Mouse (Mus musculus) kidney, postnatal 25 days (tissue): ENCODE measurements around the gene Rbm15.
"Not testable (repeated sequence)": the region's sequence is repeated elsewhere in the genome, so short reads cannot be mapped to it uniquely, and the experiment has no call there.

Experiments used
- DNase-seq, 2 experiments: peaks; one replicate each; pipeline ENCODE4 v3.0.0; 2021; ENCODE audit warnings: mixed read lengths in 2 of 2

The Rbm15 gene

DNA sequence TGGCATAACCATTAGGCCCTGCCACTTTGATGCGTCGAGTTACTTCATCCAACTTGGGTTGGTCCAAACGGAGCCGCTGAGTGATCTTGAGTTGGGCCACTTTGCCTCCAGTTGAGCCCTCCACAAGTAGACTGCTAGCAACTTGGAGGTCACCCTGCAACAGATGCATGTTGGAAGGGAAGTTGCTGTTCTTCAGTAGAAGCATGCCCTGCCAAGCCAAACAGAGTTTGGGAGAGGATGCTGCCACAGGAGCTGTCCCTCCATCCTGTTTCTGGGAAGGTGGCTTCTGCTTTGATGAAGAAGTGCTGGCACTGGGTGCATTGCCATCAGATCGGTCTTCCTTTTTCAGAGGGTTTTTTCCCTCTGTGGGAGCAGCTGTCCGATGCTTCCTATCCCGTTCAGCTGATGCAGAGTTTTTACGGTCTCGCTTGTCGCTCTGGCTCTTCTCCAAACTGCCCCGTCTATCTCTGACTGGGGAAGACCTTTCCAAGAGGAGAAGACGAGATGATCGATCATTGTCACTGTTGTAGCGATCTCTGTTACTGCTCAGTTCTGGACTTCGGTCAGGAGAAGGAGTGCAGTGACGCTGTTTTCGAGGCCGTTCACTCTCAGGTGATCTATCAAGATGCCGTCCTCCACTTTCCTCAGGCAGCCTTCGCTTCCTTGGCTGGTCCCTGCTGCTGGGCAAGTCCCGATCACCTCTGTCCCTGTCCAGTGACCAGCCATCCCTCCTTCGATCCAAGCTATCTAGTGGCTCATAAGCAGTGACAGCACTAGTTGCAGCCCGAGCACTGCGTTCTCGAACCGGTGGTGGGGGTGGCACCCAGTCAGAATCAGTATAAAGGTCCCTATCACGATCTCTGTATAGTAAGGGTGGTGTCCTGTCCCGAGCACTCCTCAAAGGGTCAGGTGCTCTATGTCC is 2.7 kb downstream of the Rbm15 start:
- peak; percentile 34 to 39 for DNase-seq

DNA sequence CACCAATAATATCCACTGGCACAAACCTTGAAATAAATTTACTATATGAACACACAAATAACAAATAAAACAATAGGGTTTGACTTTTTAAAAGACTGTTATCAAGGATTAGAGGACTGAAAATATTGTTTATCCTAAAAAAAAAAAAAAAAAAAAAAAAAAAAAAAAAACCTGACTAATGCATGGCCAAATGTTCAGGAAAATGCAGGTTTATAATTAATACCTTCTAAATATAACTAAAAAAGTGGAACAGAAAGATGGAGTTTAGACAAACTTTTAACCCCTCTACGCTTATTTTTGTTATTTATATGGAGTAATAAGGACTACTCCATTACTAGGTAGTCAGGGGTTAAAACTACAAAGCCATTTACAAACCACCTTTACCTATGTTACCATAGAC is 7.0 kb downstream of the Rbm15 start:
- DNase-seq: no peak

DNA sequence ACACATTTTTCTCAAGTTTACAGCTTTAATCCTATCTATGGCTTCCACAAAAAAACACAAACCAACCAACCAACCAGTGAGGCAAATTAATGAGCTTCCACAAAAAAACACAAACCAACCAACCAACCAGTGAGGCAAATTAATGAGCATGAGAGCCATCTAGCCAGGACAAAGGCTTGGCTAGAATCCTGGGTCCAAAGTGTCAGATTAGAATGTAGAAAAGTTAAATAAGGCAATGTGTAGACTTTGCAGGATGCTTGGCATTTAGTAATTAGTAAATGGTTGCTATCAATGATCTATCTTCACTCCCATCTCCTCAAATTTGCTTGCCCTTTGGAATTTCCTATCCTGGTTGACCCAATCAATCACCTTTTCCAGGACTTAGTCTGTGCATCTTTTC is 11.7 kb downstream of the Rbm15 start:
- DNase-seq: peak in 1 of 2 experiments; percentile 25

DNA sequence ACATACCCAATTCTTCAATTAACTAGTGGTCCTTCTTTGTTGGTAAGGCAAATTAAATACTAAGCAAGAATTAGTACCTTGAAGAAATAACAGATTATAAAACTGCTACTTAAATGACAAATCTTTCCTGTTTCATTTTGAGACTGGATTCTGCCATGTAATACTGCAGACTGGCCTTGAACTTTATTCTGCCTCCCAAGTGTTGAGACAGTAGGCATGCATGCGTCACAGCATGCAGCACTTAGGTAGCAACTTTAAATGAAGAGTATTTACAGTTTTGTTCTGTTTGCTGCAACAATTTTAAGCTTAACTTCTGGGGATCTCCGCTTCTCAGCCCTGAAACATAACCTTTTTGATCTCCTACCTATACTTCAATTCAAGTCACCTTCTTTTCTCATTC is 12.3 kb downstream of the Rbm15 start:
- DNase-seq: no peak

DNA sequence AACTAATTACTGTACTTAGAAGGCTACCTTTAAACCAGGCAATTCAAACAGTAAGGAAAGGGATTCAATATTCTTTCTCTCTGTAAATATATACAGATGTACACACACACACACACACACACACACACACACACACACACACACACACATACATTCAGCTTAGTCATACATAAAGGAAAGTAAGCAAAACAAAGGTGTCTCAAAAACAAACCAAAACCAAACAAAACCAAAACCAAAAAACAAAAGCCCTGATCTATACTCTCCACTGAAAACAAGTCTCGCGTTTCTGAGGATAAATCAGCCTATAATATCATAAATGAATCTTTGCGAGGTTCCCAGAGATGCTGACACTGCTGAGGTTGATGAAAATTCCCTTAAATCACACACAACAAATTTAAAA is 16.1 kb downstream of the Rbm15 start:
- DNase-seq: no peak

DNA sequence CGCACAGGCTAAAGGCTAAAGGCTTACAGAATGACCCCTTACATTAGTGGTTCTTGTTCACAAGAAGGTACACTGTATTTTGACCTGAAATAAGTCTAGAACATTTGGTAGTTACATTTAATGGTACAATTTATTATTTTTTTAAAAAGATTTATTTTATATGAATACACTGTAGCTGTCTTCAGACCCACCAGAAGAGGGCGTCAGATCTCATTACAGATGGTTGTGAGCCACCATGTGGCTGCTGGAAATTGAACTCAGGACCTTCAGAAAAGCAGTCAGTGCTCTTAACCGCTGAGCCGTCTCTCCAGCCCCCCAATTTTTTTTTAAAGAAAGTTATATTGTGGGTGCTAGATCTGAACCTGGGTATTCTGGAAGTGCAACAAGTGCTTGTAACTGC is 36.6 kb downstream of the Rbm15 start:
- DNase-seq: not testable (repeated sequence)

DNA sequence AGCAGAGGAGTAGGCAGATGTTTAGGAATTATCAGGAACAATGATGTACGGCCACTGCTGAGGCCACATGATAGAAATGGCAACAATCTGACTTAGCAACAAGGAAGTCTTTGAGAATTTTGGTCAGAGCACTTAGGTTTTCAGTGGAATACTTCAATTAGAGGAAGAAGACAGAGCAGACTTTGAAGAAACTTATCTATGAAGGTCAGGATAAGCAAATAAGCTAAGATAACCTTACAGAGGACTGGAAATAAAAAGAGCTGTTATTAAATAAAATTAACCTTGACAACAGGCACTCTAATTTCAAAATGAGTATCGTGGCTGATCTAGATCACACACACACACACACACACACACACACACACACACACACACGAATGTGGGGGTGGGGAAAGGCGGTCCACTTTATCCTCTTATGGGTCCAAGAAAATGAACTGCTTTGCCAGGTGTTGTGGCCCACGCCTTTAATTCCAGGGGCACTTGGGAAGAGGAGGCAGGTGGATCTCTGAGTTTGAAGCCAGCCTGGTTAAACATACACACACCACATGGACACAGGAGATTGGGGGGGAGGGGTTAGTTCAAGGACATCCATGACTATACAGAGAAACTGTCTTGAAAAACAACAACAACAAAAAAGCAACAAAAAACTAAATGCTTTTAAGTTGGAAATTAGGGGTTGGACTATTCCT is 37.7 kb downstream of the Rbm15 start:
- DNase-seq: no peak

DNA sequence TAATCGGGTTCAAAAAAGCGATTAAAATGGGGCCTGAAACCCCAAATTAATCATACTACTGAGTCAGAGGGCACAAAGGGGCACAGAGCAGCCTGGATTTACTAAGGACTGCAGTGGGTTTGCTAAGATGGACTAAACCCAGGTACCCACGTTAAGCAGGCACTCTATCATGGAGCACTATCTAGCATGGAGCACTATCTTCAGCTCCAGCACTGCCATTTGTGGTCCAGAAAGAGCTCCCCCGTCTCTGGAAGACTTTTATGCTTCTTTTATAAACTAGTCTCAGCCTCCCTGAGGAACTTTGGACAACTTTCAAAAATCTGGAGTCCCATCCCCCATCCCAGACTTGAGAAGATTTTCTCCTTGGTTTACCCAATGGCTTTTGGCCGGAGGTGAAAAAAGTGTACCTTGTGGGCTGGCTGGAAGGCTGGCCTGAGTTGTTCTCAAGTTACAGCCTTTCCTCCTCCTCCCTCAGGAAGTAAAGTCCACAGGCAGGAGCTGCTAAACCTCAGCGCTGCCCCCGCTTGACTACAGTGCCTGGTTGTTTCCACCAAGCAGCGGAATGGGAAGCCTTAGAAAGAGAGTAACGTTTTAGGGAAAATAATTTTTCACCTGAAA is 42.6 kb downstream of the Rbm15 start, which contains the start of gene Slc16a4:
Gene Slc16a4 (plus strand): TSS at position 467 of the 618 bp plus-strand sequence.
- DNase-seq: peak; percentile 89 to 92

DNA sequence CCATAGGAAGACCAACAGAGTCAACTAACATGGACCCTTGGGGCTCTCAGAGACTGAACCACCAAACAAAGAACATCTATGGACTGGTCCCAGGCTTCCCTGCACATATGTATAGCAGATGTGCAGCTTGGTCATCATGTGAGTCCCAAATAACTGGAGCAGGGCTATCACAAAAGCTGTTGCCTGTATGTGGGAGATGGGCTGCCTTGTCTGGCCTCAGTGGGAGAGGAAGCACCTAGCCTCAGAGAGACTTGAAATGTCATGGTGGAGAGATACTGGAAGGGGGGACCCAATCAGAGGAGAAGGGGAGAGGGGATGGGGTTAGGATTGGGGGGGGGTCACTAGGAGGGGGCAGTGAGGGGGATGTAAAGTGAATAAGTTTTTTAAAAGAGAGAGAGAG is 46.1 kb downstream of the Rbm15 start:
- DNase-seq: no peak

DNA sequence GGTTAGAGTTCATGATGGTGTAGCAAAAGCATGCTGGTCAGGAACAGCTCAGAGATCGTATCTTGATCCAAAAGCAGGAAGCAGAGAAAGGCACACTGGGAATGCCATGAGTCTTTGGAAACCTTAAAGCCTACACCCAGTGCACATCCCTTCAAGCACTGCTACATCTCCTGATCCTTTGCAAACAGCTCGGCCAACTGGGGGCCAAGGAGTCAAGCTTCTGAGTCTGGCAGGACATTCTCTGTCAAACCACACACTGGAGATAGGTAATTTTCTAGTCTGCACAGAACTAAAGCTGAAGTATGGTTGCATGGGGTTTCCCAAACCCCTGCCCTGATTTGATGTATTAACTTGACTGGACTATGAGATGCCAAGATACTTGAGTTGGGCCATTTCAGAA is 47.4 kb downstream of the Rbm15 start:
- no peak for DNase-seq

DNA sequence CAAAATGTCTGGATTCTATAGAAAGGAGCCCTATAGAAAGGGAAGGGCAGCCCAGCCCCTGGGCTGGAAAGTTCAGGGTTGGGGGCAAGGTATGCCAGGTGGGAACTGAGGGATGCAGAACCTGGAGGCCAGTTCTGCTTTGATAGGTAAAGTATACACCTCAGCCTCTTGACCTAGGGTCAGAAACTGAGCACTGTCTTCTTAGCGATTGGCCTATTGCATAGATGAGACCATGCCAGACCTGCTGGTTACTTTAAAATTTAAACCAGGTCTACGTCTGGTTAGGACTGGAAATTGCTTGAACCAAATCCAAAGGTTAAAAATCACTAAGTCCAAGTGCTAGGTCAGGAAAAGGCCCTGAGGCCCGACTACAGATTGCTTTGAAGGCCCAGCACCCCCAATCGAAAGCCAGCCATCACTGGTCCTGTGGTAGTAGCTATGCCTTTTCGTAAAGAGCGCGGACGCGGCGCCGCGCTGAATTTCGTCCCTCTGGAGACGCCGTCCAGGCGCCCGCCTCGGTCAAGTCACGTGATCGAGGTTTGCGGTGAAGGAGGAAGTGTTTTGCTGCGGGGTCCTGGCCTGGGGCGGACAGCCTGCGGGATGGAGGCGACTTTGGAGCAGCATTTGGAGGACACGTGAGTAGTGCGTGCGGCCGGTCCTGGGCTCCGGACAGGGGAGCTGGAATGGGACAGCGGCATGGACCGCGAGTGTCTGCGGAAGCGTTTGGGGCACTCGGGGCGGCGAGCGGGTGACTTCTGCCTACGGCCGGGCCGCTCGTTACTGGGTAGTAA is 54.8 kb downstream of the Rbm15 start, which contains the start of gene Lamtor5:
Gene Lamtor5 (plus strand): TSS at position 380 of the 791 bp plus-strand sequence.
- peak; percentile 89 to 94 for DNase-seq

DNA sequence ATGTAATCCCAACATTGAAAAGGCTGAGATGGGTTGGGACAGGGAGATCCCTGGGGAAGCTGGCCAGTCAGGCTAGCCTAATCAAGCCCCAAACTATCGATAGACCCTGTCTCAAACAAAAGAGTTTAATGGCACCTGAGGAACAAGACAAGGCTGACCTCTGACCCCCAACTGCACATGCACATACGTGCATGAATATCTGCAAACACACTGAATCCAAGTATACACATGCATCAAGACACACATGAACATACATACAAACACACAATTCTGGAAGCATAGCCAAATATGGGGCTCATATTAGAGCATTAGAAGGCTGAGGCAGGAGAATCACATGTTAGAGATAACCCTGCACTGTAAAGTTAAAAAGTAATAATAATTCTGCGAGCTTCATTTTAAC is 56.8 kb downstream of the Rbm15 start:
- DNase-seq: no peak

DNA sequence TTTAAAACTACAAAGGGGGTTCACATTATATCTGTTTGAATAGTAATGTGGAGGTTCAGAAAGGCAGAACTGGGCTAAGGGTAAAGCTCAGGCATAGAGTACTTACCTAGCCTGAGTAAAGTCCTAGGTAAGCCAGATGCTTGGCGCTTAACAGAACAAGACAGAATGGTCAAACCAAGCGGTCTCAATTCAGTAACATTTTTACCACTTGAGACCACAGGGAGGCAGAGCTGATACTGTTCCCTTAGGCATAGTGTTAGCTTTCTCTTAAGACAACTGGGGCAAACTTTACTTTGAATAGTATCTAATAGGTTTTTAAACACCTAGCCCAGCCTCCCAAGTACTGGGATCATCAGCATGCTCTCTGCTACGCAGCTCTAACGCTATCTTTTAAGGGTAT is 57.5 kb downstream of the Rbm15 start:
- DNase-seq: peak in 1 of 2 experiments; percentile 28
